In the genomic region with DNA sequence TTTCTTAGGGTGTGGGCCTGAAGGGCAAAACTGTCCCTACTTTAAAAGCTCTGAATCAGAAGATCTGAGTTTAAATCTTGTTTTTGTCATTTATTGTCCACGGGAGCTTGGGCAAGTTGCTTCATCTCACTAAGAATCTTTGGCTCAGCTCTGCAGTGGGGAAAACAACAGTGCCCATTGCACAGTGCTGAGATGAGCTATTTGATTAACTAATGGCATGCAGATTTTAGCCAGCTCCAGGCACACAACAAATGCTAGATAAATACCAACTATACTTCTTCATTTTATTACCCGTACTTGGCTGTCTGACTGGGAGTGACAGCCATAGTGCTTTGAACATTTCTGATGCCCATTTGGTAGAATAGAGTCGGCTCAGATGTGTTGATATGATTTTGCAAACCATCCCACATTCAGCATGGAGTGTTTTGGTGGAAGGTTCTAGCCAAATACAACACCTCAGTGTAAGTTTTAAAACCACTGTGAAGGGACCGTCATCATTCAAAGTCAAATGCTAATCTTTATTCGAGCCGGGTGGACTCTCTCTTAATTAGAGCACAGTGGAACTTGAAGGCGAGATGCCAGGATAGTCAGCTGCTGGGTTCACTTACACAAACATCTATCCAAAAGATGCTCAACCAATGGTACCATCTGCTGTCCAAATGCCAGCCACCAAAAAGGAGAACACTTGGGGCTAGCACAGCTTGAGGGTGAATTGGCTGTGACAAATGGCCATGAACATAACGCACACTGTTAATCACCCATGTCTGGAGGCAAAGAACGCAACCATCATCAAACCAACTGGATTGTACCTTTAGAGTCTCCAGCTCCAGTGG, we compare ENCODE assay signal across 16 mouse cellular contexts. TPM values are rescaled to one million over a fixed set of nuclear protein-coding genes. Genes with fewer than 3 reads are reported as not detected.
A peak's percentile ranks its signal among the peaks of the same experiment; 100 is the strongest.
DNase-seq lines count a peak whose midpoint lies in the region; ATAC-seq lines count a peak whose summit lies in the region.
"Had no signal": no experiment of that assay in that cellular context is flagged by ENCODE, and none has a peak within 500 bp of the region (broad histone marks: within the 10 kb centered on the region; RNA-seq: fewer than 3 reads in every experiment).

No protein-coding gene starts in this region.

- 47% methylated on average over 9 of the region's 9 CpGs for WGBS in forebrain, embryonic 15.5 days
- 93% methylated on average over 9 of the region's 9 CpGs for WGBS in forebrain, embryonic 10.5 days
- 55% methylated on average over 9 of the region's 9 CpGs for WGBS in neural tube, embryonic 13.5 days
- 47% methylated on average over 9 of the region's 9 CpGs for WGBS in neural tube, embryonic 15.5 days
- WGBS in forebrain, embryonic 16.5 days = 50% methylated on average over 9 of the region's 9 CpGs
- 47% methylated on average over 9 of the region's 9 CpGs for WGBS in neural tube, embryonic 14.5 days

- H3K4me1 ChIP-seq in forebrain, embryonic 15.5 days = peaks cover 26% of the 10 kb centered on the region
- peaks cover 16% of the 10 kb centered on the region for H3K4me1 ChIP-seq in forebrain, embryonic 10.5 days
- peaks cover 30% of the 10 kb centered on the region for H3K4me1 ChIP-seq in neural tube, embryonic 13.5 days (replicated peaks)
- H3K4me1 ChIP-seq in neural tube, embryonic 15.5 days = peaks cover 7% of the 10 kb centered on the region; the same call in 1 of the 2 replicates
- H3K4me1 ChIP-seq in forebrain, embryonic 16.5 days (replicated peaks; ENCODE audit: control insufficient read depth, insufficient read depth, low read length) = peaks cover 9% of the 10 kb centered on the region; the same call in 1 of the 2 replicates
- H3K4me1 ChIP-seq in neural tube, embryonic 14.5 days (ENCODE audit: control insufficient read depth, insufficient read depth, low read length) = 0 out of 2 replicates have a peak, but pooled peaks cover 8% of the 10 kb centered on the region

- H3K36me3 ChIP-seq in forebrain, embryonic 15.5 days = peaks cover 24% of the 10 kb centered on the region
- H3K36me3 ChIP-seq in forebrain, embryonic 10.5 days (replicated peaks) = peaks cover 84% of the 10 kb centered on the region
- peaks cover 51% of the 10 kb centered on the region for H3K36me3 ChIP-seq in neural tube, embryonic 13.5 days
- H3K36me3 ChIP-seq in neural tube, embryonic 15.5 days = peaks cover 21% of the 10 kb centered on the region
- H3K36me3 ChIP-seq in forebrain, embryonic 16.5 days (ENCODE audit: control insufficient read depth, insufficient read depth) = peaks cover 4% of the 10 kb centered on the region
- H3K36me3 ChIP-seq in neural tube, embryonic 14.5 days (ENCODE audit: control insufficient read depth, insufficient read depth, low read length) = peaks cover 4% of the 10 kb centered on the region; the same call in 1 of the 2 replicates

- H3K27me3 ChIP-seq in forebrain, embryonic 15.5 days = no peaks in the 10 kb centered on the region
- no peaks in the 10 kb centered on the region for H3K27me3 ChIP-seq in forebrain, embryonic 10.5 days (ENCODE audit: poor library complexity, severe bottlenecking)
- H3K27me3 ChIP-seq in neural tube, embryonic 13.5 days = no peaks in the 10 kb centered on the region
- no peaks in the 10 kb centered on the region for H3K27me3 ChIP-seq in neural tube, embryonic 15.5 days (replicated peaks)
- H3K27me3 ChIP-seq in forebrain, embryonic 16.5 days (replicated peaks; ENCODE audit: control insufficient read depth, insufficient read depth, low read length) = no peaks in the 10 kb centered on the region
- H3K27me3 ChIP-seq in neural tube, embryonic 14.5 days (ENCODE audit: control insufficient read depth, insufficient read depth, low read length) = no peaks in the 10 kb centered on the region
- H3K27me3 ChIP-seq: intestine, embryonic 15.5 days; liver, embryonic 13.5 days had no signal

- no peak overlapping the region for H3K4me2 ChIP-seq in forebrain, embryonic 15.5 days (replicated peaks)
- H3K4me2 ChIP-seq in neural tube, embryonic 13.5 days = no peak overlapping the region
- no peak overlapping the region for H3K4me2 ChIP-seq in neural tube, embryonic 15.5 days
- H3K4me2 ChIP-seq in forebrain, embryonic 16.5 days (ENCODE audit: low read length) = no peak overlapping the region
- H3K4me2 ChIP-seq in neural tube, embryonic 14.5 days (ENCODE audit: low read depth, low read length) = no peak overlapping the region
- H3K4me2 ChIP-seq: intestine, embryonic 15.5 days; liver, embryonic 13.5 days had no signal

- no peak overlapping the region for H3K9ac ChIP-seq in forebrain, embryonic 15.5 days (replicated peaks)
- no peak overlapping the region for H3K9ac ChIP-seq in neural tube, embryonic 13.5 days
- H3K9ac ChIP-seq in neural tube, embryonic 15.5 days (replicated peaks) = no peak overlapping the region
- no peak overlapping the region for H3K9ac ChIP-seq in forebrain, embryonic 16.5 days (replicated peaks; ENCODE audit: low read depth, low read length)
- no peak overlapping the region for H3K9ac ChIP-seq in neural tube, embryonic 14.5 days (replicated peaks; ENCODE audit: low read depth, low read length)
- H3K9ac ChIP-seq: intestine, embryonic 15.5 days; liver, embryonic 13.5 days had no signal

- H3K4me3 ChIP-seq in forebrain, embryonic 15.5 days = no peak overlapping the region
- no peak overlapping the region for H3K4me3 ChIP-seq in forebrain, embryonic 10.5 days
- H3K4me3 ChIP-seq in neural tube, embryonic 13.5 days = no peak overlapping the region
- no peak overlapping the region for H3K4me3 ChIP-seq in neural tube, embryonic 15.5 days (replicated peaks)
- no peak overlapping the region for H3K4me3 ChIP-seq in forebrain, embryonic 16.5 days (replicated peaks; ENCODE audit: low read length)
- no peak overlapping the region for H3K4me3 ChIP-seq in neural tube, embryonic 14.5 days (ENCODE audit: low read depth, low read length)
- H3K4me3 ChIP-seq: intestine, embryonic 15.5 days; liver, embryonic 13.5 days; midbrain, embryonic 10.5 days; myocyte had no signal

- H3K9me3 ChIP-seq in forebrain, embryonic 15.5 days = no peaks in the 10 kb centered on the region
- no peaks in the 10 kb centered on the region for H3K9me3 ChIP-seq in forebrain, embryonic 10.5 days
- no peaks in the 10 kb centered on the region for H3K9me3 ChIP-seq in neural tube, embryonic 13.5 days
- H3K9me3 ChIP-seq in neural tube, embryonic 15.5 days (replicated peaks) = no peaks in the 10 kb centered on the region
- H3K9me3 ChIP-seq in forebrain, embryonic 16.5 days (ENCODE audit: control insufficient read depth, low read length) = no peaks in the 10 kb centered on the region
- no peaks in the 10 kb centered on the region for H3K9me3 ChIP-seq in neural tube, embryonic 14.5 days (ENCODE audit: control insufficient read depth, low read length)
- H3K9me3 ChIP-seq: intestine, embryonic 15.5 days; liver, embryonic 13.5 days; midbrain, embryonic 10.5 days had no signal

- ATAC-seq in forebrain, embryonic 15.5 days (replicated peaks) = peak; percentile 62
- peak; percentile 66; the same call in 1 of the 2 replicates for ATAC-seq in neural tube, embryonic 13.5 days (ENCODE audit: low read depth)
- ATAC-seq in neural tube, embryonic 15.5 days (ENCODE audit: low FRiP score) = no peak; the same call in 1 of the 2 replicates
- peak; percentile 54; the same call in 1 of the 2 replicates for ATAC-seq in forebrain, embryonic 16.5 days
- peak; percentile 56; the same call in 1 of the 2 replicates for ATAC-seq in neural tube, embryonic 14.5 days (ENCODE audit: low read depth)
- ATAC-seq: intestine, embryonic 15.5 days; lung, postnatal 0 days had no signal

- no peak for DNase-seq in forebrain, embryonic 10.5 days (ENCODE audit: extremely low spot score, low spot score)
- no peak for DNase-seq in c-Kit-positive CD71-positive TER-119-positive erythroid progenitor cells, embryonic 14.5 days (ENCODE audit: low spot score)
- no peak for DNase-seq in gastrocnemius, postnatal 4 days (ENCODE audit: low spot score in 2 of 2)
- DNase-seq: adrenal gland, adult 2 months; heart, adult 18-20 months; kidney, postnatal 4 days; liver, embryonic 13.5 days had no signal

- no peak overlapping the region for H3K27ac ChIP-seq in forebrain, embryonic 15.5 days (replicated peaks)
- H3K27ac ChIP-seq in forebrain, embryonic 10.5 days = no peak overlapping the region
- peak overlapping the region; percentile 59 for H3K27ac ChIP-seq in neural tube, embryonic 13.5 days (replicated peaks)
- H3K27ac ChIP-seq in neural tube, embryonic 15.5 days (replicated peaks) = no peak overlapping the region
- no peak overlapping the region for H3K27ac ChIP-seq in forebrain, embryonic 16.5 days (ENCODE audit: low read length)
- no peak overlapping the region for H3K27ac ChIP-seq in neural tube, embryonic 14.5 days (ENCODE audit: low read depth, low read length)
- H3K27ac ChIP-seq: intestine, embryonic 15.5 days; liver, embryonic 13.5 days; midbrain, embryonic 10.5 days had no signal

RNA-seq across cellular contexts. Expression of a gene that starts 50.9 kb away (rescaled TPM):
- 0.08 TPM in 2 replicates for polyA plus RNA-seq in forebrain, embryonic 15.5 days (2015; fragmentation: Nextera tagmentation; extraction: Ambion mirVana)
- not detected in 2 replicates for polyA plus RNA-seq in forebrain, embryonic 10.5 days (2016; fragmentation: Nextera tagmentation; extraction: Ambion mirVana)
- 0.47 and 1.0 TPM in 2 replicates for polyA plus RNA-seq in neural tube, embryonic 13.5 days (2015; fragmentation: Nextera tagmentation; extraction: Ambion mirVana)
- 0.61 and 0.63 TPM in 2 replicates for polyA plus RNA-seq in neural tube, embryonic 15.5 days (2015; fragmentation: Nextera tagmentation; extraction: Ambion mirVana)
- polyA plus RNA-seq in forebrain, embryonic 16.5 days (2015; fragmentation: Nextera tagmentation; extraction: Ambion mirVana) = not detected in 2 replicates
- 0.09 TPM in 1 of 2 replicates, not detected in the other for polyA plus RNA-seq in neural tube, embryonic 14.5 days (2014; fragmentation: Nextera tagmentation; extraction: Ambion mirVana)
- 100 to 1,000 TPM; 156 to 173 TPM for total RNA-seq in gastrocnemius, postnatal 4 days (2021)
- total RNA-seq: adrenal gland, adult 2 months had no signal
- polyA plus RNA-seq: adrenal gland, adult 2 months; midbrain, embryonic 10.5 days had no signal
